Comparison of ENCODE assay signal across 9 mouse cellular contexts in the genomic region with DNA sequence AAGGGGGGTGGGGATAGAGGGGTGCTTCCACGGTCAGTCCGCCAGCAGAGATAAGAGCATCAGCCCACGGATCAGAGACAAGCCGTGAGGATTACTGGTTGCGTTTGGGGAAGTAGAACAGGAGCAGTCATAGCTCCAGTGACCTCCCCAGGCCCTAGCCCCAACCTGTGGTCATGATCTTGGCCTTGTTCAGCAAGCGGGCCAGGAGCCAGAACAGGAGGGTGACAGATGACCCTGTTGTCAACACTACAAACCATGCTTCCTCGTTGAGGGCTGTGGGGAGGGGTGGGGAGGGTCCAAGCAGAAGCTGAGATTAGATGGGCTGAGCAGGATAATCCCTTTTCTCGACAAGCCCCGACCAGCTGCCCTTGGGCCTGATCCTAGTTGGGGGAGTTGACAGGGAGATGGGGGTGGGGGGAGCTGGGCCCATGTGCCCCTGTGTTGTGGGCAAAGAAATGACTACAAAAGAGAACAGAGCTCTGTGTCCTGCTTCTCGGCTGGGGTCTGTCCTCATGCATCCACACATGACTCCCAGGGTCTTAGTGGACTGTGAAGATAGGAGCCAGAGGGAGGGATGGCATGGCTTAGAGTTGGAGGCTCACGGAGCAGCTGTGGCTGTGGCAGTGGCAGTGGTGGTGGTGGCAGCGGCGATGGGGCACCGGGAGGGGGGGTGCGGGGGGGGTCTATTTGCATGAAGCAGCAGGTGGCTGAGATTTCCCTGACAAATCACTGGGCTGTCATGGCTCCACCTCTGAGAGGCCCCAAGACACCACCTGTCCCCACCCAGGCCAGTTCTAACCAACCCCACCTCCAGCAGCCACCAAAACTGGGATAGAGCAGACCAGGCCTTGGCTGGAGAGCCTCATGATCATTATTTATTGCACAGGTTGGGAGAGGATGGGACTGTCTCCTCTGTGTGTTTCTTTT. TPM values are rescaled to one million over a fixed set of nuclear protein-coding genes. Genes with fewer than 3 reads are reported as not detected.
A peak's percentile ranks its signal among the peaks of the same experiment; 100 is the strongest.
DNase-seq lines count a peak whose midpoint lies in the region; ATAC-seq and TF ChIP-seq lines count a peak whose summit lies in the region.
"Had no signal": no experiment of that assay in that cellular context is flagged by ENCODE, and none has a peak within 500 bp of the region (broad histone marks: within the 10 kb centered on the region; RNA-seq: fewer than 3 reads in every experiment).

A gene (minus strand): TSS at position 35 of the 927 bp plus-strand sequence.

- H3K4me2 ChIP-seq in liver, embryonic 11.5 days, result peak within 1 kb of the TSS; percentile 14
- no peak within 1 kb of the TSS for H3K4me2 ChIP-seq in forebrain, postnatal 0 days (ENCODE audit: low read depth)
- H3K4me2 ChIP-seq in limb, embryonic 11.5 days (ENCODE audit: low read depth, severe bottlenecking), result no peak within 1 kb of the TSS; the same call in 1 of the 2 replicates
- no peak within 1 kb of the TSS for H3K4me2 ChIP-seq in stomach, embryonic 16.5 days (ENCODE audit: low read depth, low read length)
- H3K4me2 ChIP-seq: liver, embryonic 13.5 days had no signal

- H3K9me3 ChIP-seq in liver, embryonic 11.5 days (ENCODE audit: control insufficient read depth, low read length), result no peaks in the 10 kb centered on the region
- no peaks in the 10 kb centered on the region for H3K9me3 ChIP-seq in forebrain, postnatal 0 days (ENCODE audit: low read length)
- no peaks in the 10 kb centered on the region for H3K9me3 ChIP-seq in limb, embryonic 11.5 days (ENCODE audit: control insufficient read depth, low read length)
- no peaks in the 10 kb centered on the region for H3K9me3 ChIP-seq in stomach, embryonic 16.5 days (replicated peaks; ENCODE audit: control insufficient read depth, low read length)
- H3K9me3 ChIP-seq: liver, embryonic 13.5 days had no signal

- no peaks in the 10 kb centered on the region; the same call in 1 of the 2 replicates for H3K36me3 ChIP-seq in liver, embryonic 11.5 days (ENCODE audit: control insufficient read depth, insufficient read depth, low read length)
- H3K36me3 ChIP-seq in forebrain, postnatal 0 days (ENCODE audit: insufficient read depth), result peaks cover 15% of the 10 kb centered on the region
- peaks cover 2% of the 10 kb centered on the region; the same call in 1 of the 2 replicates for H3K36me3 ChIP-seq in limb, embryonic 11.5 days (ENCODE audit: control insufficient read depth, insufficient read depth, low read length)
- 0 out of 2 replicates have a peak, but pooled peaks cover 6% of the 10 kb centered on the region for H3K36me3 ChIP-seq in stomach, embryonic 16.5 days (ENCODE audit: control insufficient read depth, insufficient read depth, low read length)

- no peak for TF ChIP-seq CTCF in forebrain, postnatal 0 days (IDR thresholded peaks at IDR 0.05; ENCODE audit: low read depth)

- peak within 1 kb of the TSS; percentile 25 for H3K9ac ChIP-seq in liver, embryonic 11.5 days (ENCODE audit: low read depth, low read length)
- no peak within 1 kb of the TSS for H3K9ac ChIP-seq in forebrain, postnatal 0 days
- H3K9ac ChIP-seq in limb, embryonic 11.5 days (ENCODE audit: low read length), result peak within 1 kb of the TSS; percentile 1; the same call in 1 of the 2 replicates
- H3K9ac ChIP-seq in stomach, embryonic 16.5 days (ENCODE audit: low read length), result peak within 1 kb of the TSS; percentile 37
- H3K9ac ChIP-seq: liver, embryonic 13.5 days had no signal

- no peaks in the 10 kb centered on the region; the same call in 1 of the 2 replicates for H3K27me3 ChIP-seq in liver, embryonic 11.5 days (replicated peaks; ENCODE audit: control insufficient read depth, insufficient read depth, low read length)
- H3K27me3 ChIP-seq in forebrain, postnatal 0 days (ENCODE audit: insufficient read depth, low read length), result no peaks in the 10 kb centered on the region
- H3K27me3 ChIP-seq in limb, embryonic 11.5 days (ENCODE audit: control insufficient read depth, insufficient read depth, low read length), result no peaks in the 10 kb centered on the region
- H3K27me3 ChIP-seq in stomach, embryonic 16.5 days (ENCODE audit: control insufficient read depth, insufficient read depth, low read length), result no peaks in the 10 kb centered on the region

- no peak for ATAC-seq in liver, embryonic 11.5 days (replicated peaks; ENCODE audit: low FRiP score)
- ATAC-seq in forebrain, postnatal 0 days, result peak; percentile 10; the same call in 1 of the 2 replicates
- ATAC-seq in limb, embryonic 11.5 days (ENCODE audit: insufficient number of reproducible peaks, low FRiP score, low TSS enrichment, low read depth), result no peak
- ATAC-seq in stomach, embryonic 16.5 days (ENCODE audit: insufficient read depth, low FRiP score), result peak; percentile 7; the same call in 1 of the 2 replicates

- no peak for DNase-seq in liver, embryonic 11.5 days (ENCODE audit: low spot score)
- DNase-seq in liver, result no peak
- no peak for DNase-seq in forebrain, postnatal 0 days
- DNase-seq in limb, embryonic 11.5 days (ENCODE audit: low spot score), result no peak
- no peak for DNase-seq in cerebellum, postnatal 25 days
- no peak for DNase-seq in lung, postnatal 25 days (ENCODE audit: low spot score)
- DNase-seq in thymus, postnatal 25 days, result no peak
- DNase-seq: liver, embryonic 13.5 days had no signal

- H3K27ac ChIP-seq in liver, embryonic 11.5 days (ENCODE audit: low read depth, low read length), result no peak within 1 kb of the TSS
- H3K27ac ChIP-seq in forebrain, postnatal 0 days (ENCODE audit: low read depth, low read length), result no peak within 1 kb of the TSS
- H3K27ac ChIP-seq in limb, embryonic 11.5 days (replicated peaks; ENCODE audit: low read depth, low read length), result no peak within 1 kb of the TSS
- H3K27ac ChIP-seq in stomach, embryonic 16.5 days (ENCODE audit: low read length), result no peak within 1 kb of the TSS
- H3K27ac ChIP-seq: liver, embryonic 13.5 days had no signal

- 28% methylated on average over 15 of the region's 15 CpGs for WGBS in liver, embryonic 11.5 days
- 30% methylated on average over 15 of the region's 15 CpGs for WGBS in forebrain, postnatal 0 days
- WGBS in limb, embryonic 11.5 days, result 30% methylated on average over 15 of the region's 15 CpGs
- 28% methylated on average over 15 of the region's 15 CpGs for WGBS in stomach, embryonic 16.5 days

- peaks cover 10% of the 10 kb centered on the region for H3K4me1 ChIP-seq in liver, embryonic 11.5 days (replicated peaks; ENCODE audit: control insufficient read depth, insufficient read depth, low read length)
- H3K4me1 ChIP-seq in forebrain, postnatal 0 days (ENCODE audit: insufficient read depth), result no peaks in the 10 kb centered on the region
- peaks cover 24% of the 10 kb centered on the region for H3K4me1 ChIP-seq in limb, embryonic 11.5 days (ENCODE audit: control insufficient read depth, insufficient read depth, low read length)
- peaks cover 18% of the 10 kb centered on the region for H3K4me1 ChIP-seq in stomach, embryonic 16.5 days (ENCODE audit: control insufficient read depth, insufficient read depth, low read length)

- H3K4me3 ChIP-seq in liver, embryonic 11.5 days (ENCODE audit: low read depth, low read length), result no peak within 1 kb of the TSS
- H3K4me3 ChIP-seq in forebrain, postnatal 0 days (ENCODE audit: low read depth, low read length), result no peak within 1 kb of the TSS
- 0 out of 2 replicates have a peak within 1 kb of the TSS, but pooled peaks have one; percentile 2 for H3K4me3 ChIP-seq in limb, embryonic 11.5 days (ENCODE audit: low read depth, low read length)
- no peak within 1 kb of the TSS for H3K4me3 ChIP-seq in stomach, embryonic 16.5 days (replicated peaks; ENCODE audit: low read length)
- H3K4me3 ChIP-seq: liver, embryonic 13.5 days had no signal

RNA-seq across cellular contexts. Expression of the gene that starts here (rescaled TPM):
- 0.29 and 0.74 TPM in 2 replicates for polyA plus RNA-seq in liver, embryonic 11.5 days (2014; fragmentation: Nextera tagmentation; extraction: Ambion mirVana)
- total RNA-seq in forebrain, postnatal 0 days (2014; rRNA removed), result 0.90 and 1.8 TPM in 2 replicates
- polyA plus RNA-seq in forebrain, postnatal 0 days (2015; fragmentation: Nextera tagmentation; extraction: Ambion mirVana), result 0.61 and 1.2 TPM in 2 replicates
- 0.40 and 0.43 TPM in 2 replicates for polyA plus RNA-seq in limb, embryonic 11.5 days (2014; fragmentation: Nextera tagmentation; extraction: Ambion mirVana)
- 0.66 and 1.5 TPM in 2 replicates for polyA plus RNA-seq in stomach, embryonic 16.5 days (2015; fragmentation: Nextera tagmentation; extraction: Ambion mirVana)

Comparison
In these comparisons a context has a peak if more than half of its experiments do, and no peak if none do; other contexts are left out.
1. ATAC-seq: peak in forebrain, postnatal 0 days (single experiment) and stomach, embryonic 16.5 days (single experiment); none in liver, embryonic 11.5 days (single experiment) and limb, embryonic 11.5 days (single experiment).